Mouse (Mus musculus) gastrocnemius, adult 2 months (tissue): Measurements from ENCODE around the gene Tsc22d1. TPM values are rescaled to one million over a fixed set of nuclear protein-coding genes. Genes with fewer than 3 reads are reported as not detected.

Experiments used
- DNase-seq: peaks from one replicate; pipeline ENCODE4 v3.0.0; 2022
- H3K27ac ChIP-seq: fragments of 200-600 bp; 2 replicates; pipeline ENCODE4 v1.8.1; 2022; ENCODE audit warnings: mild to moderate bottlenecking
- H3K4me3 ChIP-seq: fragments of 200-600 bp; 2 replicates; pipeline ENCODE4 v1.8.1; 2022; ENCODE audit warnings: mild to moderate bottlenecking, moderate library complexity
- CTCF ChIP-seq: fragments of 200-600 bp; IDR thresholded peaks from 2 replicates; pipeline ENCODE4 v1.8.1; 2022; ENCODE audit warnings: antibody characterized with exemption, mild to moderate bottlenecking, moderate library complexity
- intact Hi-C: fragments of 180-260 bp; cut with DNase I; formaldehyde crosslinking; loops from one replicate; pipeline ENCODE4 v1.15.1; 2025
- total RNA-seq, 2 experiments: library from RNA; stranded (reverse); gene quantifications; 2 replicates each; pipeline ENCODE4 v1.2.3; 2021

Gene Tsc22d1
- total RNA-seq, 2 experiments from 2014 or later, result 131 to 151 TPM

GRCm38 (mm10) chr14:76473404-76473803 lies 58.6 kb downstream of the Tsc22d1 start:
- no peak overlapping the region for H3K4me3 ChIP-seq
- DNase-seq, result peak; percentile 60
- TF ChIP-seq CTCF, result peak; percentile 86

GRCm38 (mm10) chr14:76474165-76474564 lies 59.4 kb downstream of the Tsc22d1 start:
- no peak for DNase-seq
- H3K4me3 ChIP-seq, result no peak overlapping the region
- intact Hi-C loops, result loop anchor here (10.0 kb wide), 2 partner anchors 259 to 599 kb away; no protein-coding TSS in a partner anchor
- peak; percentile 66 for TF ChIP-seq CTCF
- H3K27ac ChIP-seq, result no peak overlapping the region

More at GRCm38 (mm10) chr14:76473404-76473803, 58.6 kb downstream of the Tsc22d1 start:
- intact Hi-C loops, result loop anchor here (1.0 to 10.0 kb wide), 4 partner anchors 259 to 599 kb away; no protein-coding TSS in a partner anchor
- no peak overlapping the region for H3K27ac ChIP-seq

- TF ChIP-seq CTCF, result no peak
- Histone ChIP-seq H3K4me3 (no peak overlapping the region), H3K27ac (no peak overlapping the region)
- DNase-seq, result no peak
- intact Hi-C loops, result loop anchor here (10.0 kb wide), 2 partner anchors 262 to 602 kb away; no protein-coding TSS in a partner anchor
Measured at GRCm38 (mm10) chr14:76476770-76477169, 62.0 kb downstream of the Tsc22d1 start.

- intact Hi-C loops, result loop anchor here (10.0 kb wide), 2 partner anchors 263 to 603 kb away; no protein-coding TSS in a partner anchor
- no peak overlapping the region for H3K4me3 ChIP-seq
Measured at GRCm38 (mm10) chr14:76478076-76478475, 63.3 kb downstream of the Tsc22d1 start.

GRCm38 (mm10) chr14:76478616-76479015 lies 63.9 kb downstream of the Tsc22d1 start:
- H3K4me3 ChIP-seq, result peak overlapping the region; percentile 17; the same call in 1 of the 2 replicates
- no peak for TF ChIP-seq CTCF
- no peak for DNase-seq
- intact Hi-C loops, result loop anchor here (1.0 to 10.0 kb wide), 3 partner anchors 264 to 604 kb away; no protein-coding TSS in a partner anchor
- H3K27ac ChIP-seq, result peak overlapping the region; percentile 43

More at GRCm38 (mm10) chr14:76478076-76478475, 63.3 kb downstream of the Tsc22d1 start:
- TF ChIP-seq CTCF, result no peak
- H3K27ac ChIP-seq, result no peak overlapping the region
- no peak for DNase-seq

- Histone ChIP-seq H3K4me3 (no peak overlapping the region), H3K27ac (no peak overlapping the region)
- intact Hi-C loops, result loop anchor here (1.0 to 10.0 kb wide), 3 partner anchors 265 to 605 kb away; no protein-coding TSS in a partner anchor
- peak; percentile 84 for TF ChIP-seq CTCF
- no peak for DNase-seq
Measured at GRCm38 (mm10) chr14:76479867-76480266, 65.1 kb downstream of the Tsc22d1 start.

GRCm38 (mm10) chr14:76480507-76480906 lies 65.7 kb downstream of the Tsc22d1 start:
- intact Hi-C loops, result no loop called here
- no peak for TF ChIP-seq CTCF
- H3K4me3 ChIP-seq, result no peak overlapping the region
- H3K27ac ChIP-seq, result no peak overlapping the region
- DNase-seq, result no peak

GRCm38 (mm10) chr14:76483701-76484100 lies 68.9 kb downstream of the Tsc22d1 start:
- intact Hi-C loops, result no loop called here
- no peak for DNase-seq
- H3K27ac ChIP-seq, result no peak overlapping the region
- no peak for TF ChIP-seq CTCF
- no peak overlapping the region for H3K4me3 ChIP-seq

GRCm38 (mm10) chr14:76487609-76488008 lies 72.8 kb downstream of the Tsc22d1 start:
- Histone ChIP-seq H3K27ac (no peak overlapping the region), H3K4me3 (no peak overlapping the region)
- intact Hi-C loops, result no loop called here
- DNase-seq, result peak; percentile 13
- TF ChIP-seq CTCF, result no peak

- DNase-seq, result peak; percentile 10
- Histone ChIP-seq H3K27ac (no peak overlapping the region), H3K4me3 (no peak overlapping the region)
- TF ChIP-seq CTCF, result no peak
- intact Hi-C loops, result no loop called here
Measured at GRCm38 (mm10) chr14:76488101-76489044, 73.6 kb downstream of the Tsc22d1 start.

GRCm38 (mm10) chr14:76489128-76489527 lies 74.4 kb downstream of the Tsc22d1 start:
- Histone ChIP-seq H3K27ac (no peak overlapping the region), H3K4me3 (no peak overlapping the region)
- intact Hi-C loops, result no loop called here
- peak; percentile 27 for DNase-seq
- no peak for TF ChIP-seq CTCF

GRCm38 (mm10) chr14:76495022-76495421 lies 80.3 kb downstream of the Tsc22d1 start:
- no peak for TF ChIP-seq CTCF
- intact Hi-C loops, result no loop called here
- Histone ChIP-seq H3K4me3 (no peak overlapping the region), H3K27ac (no peak overlapping the region)
- DNase-seq, result no peak

GRCm38 (mm10) chr14:76497187-76497586 lies 82.4 kb downstream of the Tsc22d1 start:
- Histone ChIP-seq H3K27ac (no peak overlapping the region), H3K4me3 (no peak overlapping the region)
- no peak for TF ChIP-seq CTCF
- no peak for DNase-seq
- intact Hi-C loops, result no loop called here
